Mouse (Mus musculus) bone marrow macrophage, adult 2 months (primary cell): Measurements from ENCODE around the gene Tmem167b.

Experiments used
- CTCF ChIP-seq: IDR thresholded peaks from 2 replicates; pipeline ENCODE4 v1.5.1; 2012; ENCODE audit warnings: low read depth, mild to moderate bottlenecking, low read length, moderate library complexity
- POLR2A ChIP-seq: IDR thresholded peaks from 2 replicates; pipeline ENCODE4 v1.6.1; 2012; ENCODE audit warnings: mild to moderate bottlenecking, low read depth, low read length, borderline replicate concordance

DNA sequence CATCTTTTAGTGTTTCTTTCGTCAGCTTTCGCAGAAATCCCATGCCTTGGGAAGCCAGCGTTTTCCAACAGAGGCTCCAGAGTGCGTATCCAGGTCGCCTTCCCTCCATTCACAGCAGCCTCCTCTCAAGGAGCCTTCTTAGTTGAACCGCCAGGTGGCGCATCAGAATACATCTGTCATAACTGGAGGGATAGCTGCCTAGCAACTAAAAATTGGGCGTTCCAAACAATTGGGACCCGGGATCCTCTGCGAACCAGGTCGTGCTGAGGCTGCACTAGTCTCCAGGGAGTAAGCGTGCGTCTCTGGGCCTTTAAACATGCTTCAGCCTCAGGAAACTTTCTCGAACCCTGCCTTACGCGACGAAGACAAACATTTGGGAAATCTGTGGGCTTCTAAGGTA, 25.0 kb downstream of the Tmem167b start:
- TF ChIP-seq CTCF (peak; percentile 72), POLR2A (no peak)
